Mouse (Mus musculus) testis, adult 2 months (tissue): ENCODE results near the gene Slc1a4.

Experiments
- CTCF ChIP-seq: fragments of 200-500 bp; IDR thresholded peaks from 2 replicates; pipeline ENCODE4 v1.5.1; 2012; ENCODE audit warnings: low read depth, mild to moderate bottlenecking, inconsistent platforms, low read length, moderate library complexity; ENCODE audit not compliant: control insufficient read depth, insufficient read depth, insufficient replicate concordance
- POLR2A ChIP-seq: fragments of 200-500 bp; IDR thresholded peaks from 2 replicates; pipeline ENCODE4 v1.6.1; 2012; ENCODE audit warnings: low read depth, mild to moderate bottlenecking, inconsistent platforms, low read length, moderate library complexity; ENCODE audit not compliant: control insufficient read depth

DNA sequence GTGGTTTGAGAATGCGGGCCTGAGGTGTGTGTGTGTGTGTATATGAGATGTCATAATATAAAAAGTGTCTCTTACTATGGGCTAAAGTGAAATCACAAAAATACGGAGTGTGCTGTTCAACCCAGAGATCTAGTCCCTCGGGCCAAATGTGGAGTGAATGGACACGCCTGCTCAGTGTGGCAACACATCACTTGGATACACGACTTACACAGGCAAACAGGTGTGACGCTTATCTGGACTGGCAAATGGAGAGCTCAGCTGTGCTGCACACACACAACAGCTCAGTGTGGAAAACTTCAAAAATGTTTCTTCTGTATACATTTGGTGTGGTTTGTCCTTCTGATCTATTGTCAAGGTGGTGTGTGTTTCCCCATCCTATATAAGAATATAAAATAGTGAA lies 3.7 kb downstream of the Slc1a4 start:
- TF ChIP-seq CTCF, result no peak
- TF ChIP-seq POLR2A, result no peak
